Mouse (Mus musculus): ENCODE data around the gene Mup18. TPM values are rescaled to one million over a fixed set of nuclear protein-coding genes. Genes with fewer than 3 reads are reported as not detected.
"Not testable (repeated sequence)": the region's sequence is repeated elsewhere in the genome, so short reads cannot be mapped to it uniquely, and the experiment has no call there.

The Mup18 gene
- not detected in 2 replicates for polyA plus RNA-seq (2016; fragmentation: Nextera tagmentation; extraction: Ambion mirVana)

- ATAC-seq (ENCODE audit: low FRiP score, low read depth); H3K27ac ChIP-seq; H3K27me3 ChIP-seq (replicated peaks); H3K4me1 ChIP-seq; H3K36me3 ChIP-seq; H3K9ac ChIP-seq; H3K4me2 ChIP-seq (replicated peaks); H3K9me3 ChIP-seq; H3K4me3 ChIP-seq: not testable (repeated sequence)
- WGBS: 89% methylated on average over 2 of the region's 2 CpGs
These were observed at the start of gene Mup18 for GRCm38 (mm10) chr4:61674036-61674435. Gene Mup18, minus strand, starts transcription at chr4:61674136.

DNA sequence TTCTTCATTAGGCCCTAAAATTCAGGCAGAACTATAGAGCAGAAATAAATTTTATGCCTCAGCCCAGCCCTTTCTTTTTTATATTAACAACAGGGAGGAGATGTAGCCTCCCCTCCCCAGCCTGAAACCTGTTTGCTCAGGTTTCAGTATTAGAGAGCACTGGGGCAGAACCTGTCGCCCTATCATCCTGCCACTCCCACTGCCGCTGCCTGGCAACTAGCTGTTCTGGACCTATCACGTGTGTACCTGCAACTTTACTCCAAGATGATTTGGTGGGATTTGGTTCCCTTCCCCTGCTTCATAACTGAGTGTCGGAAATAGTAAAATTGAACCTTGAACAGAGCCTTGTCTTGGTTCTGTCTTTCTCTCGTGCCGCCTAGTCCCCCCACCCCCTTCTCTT, 40.4 kb upstream of the Mup18 start:
- whole genome bisulfite sequencing: 84% methylated on average over 6 of the region's 6 CpGs
- not testable (repeated sequence) for H3K27ac ChIP-seq; H3K4me2 ChIP-seq (replicated peaks); H3K36me3 ChIP-seq; H3K4me3 ChIP-seq; ATAC-seq (ENCODE audit: low FRiP score, low read depth); H3K27me3 ChIP-seq (replicated peaks); H3K9ac ChIP-seq; H3K9me3 ChIP-seq; H3K4me1 ChIP-seq

Other genes starting within 250 kb of the Mup18 start
- gene Mup15, start 234.4 kb downstream of the Mup18 start, polyA plus RNA-seq (2016; fragmentation: Nextera tagmentation; extraction: Ambion mirVana): not detected in 2 replicates
- not detected in 2 replicates for gene Mup16, start 154.6 kb downstream of the Mup18 start, polyA plus RNA-seq (2016; fragmentation: Nextera tagmentation; extraction: Ambion mirVana)
- not detected in 2 replicates for gene Mup17, start 78.3 kb downstream of the Mup18 start, polyA plus RNA-seq (2016; fragmentation: Nextera tagmentation; extraction: Ambion mirVana)
- gene Mup19, start 108.1 kb upstream of the Mup18 start, polyA plus RNA-seq (2016; fragmentation: Nextera tagmentation; extraction: Ambion mirVana): not detected in 2 replicates
- not detected in 2 replicates for gene Mup5, start 161.1 kb upstream of the Mup18 start, polyA plus RNA-seq (2016; fragmentation: Nextera tagmentation; extraction: Ambion mirVana)